Mouse (Mus musculus) gastrocnemius, postnatal 25 days (tissue): Measurements from ENCODE around the gene Gm20388. TPM values are rescaled to one million over a fixed set of nuclear protein-coding genes. Genes with fewer than 3 reads are reported as not detected.

Source experiments
- DNase-seq: peaks from one replicate; pipeline ENCODE4 v3.0.0; 2022
- total RNA-seq, 2 experiments: library from RNA; stranded (reverse); gene quantifications; 1 replicate in 1 of 2; 2 replicates in 1 of 2; pipeline ENCODE4 v1.2.3; 2021

The Gm20388 gene
- total RNA-seq, 2 experiments from 2014 or later = 6.7 TPM; not detected in 1

GRCm38 (mm10) chr8:119960531-119961104, 50.0 kb downstream of the Gm20388 start:
- DNase-seq = peak; percentile 60

DNA sequence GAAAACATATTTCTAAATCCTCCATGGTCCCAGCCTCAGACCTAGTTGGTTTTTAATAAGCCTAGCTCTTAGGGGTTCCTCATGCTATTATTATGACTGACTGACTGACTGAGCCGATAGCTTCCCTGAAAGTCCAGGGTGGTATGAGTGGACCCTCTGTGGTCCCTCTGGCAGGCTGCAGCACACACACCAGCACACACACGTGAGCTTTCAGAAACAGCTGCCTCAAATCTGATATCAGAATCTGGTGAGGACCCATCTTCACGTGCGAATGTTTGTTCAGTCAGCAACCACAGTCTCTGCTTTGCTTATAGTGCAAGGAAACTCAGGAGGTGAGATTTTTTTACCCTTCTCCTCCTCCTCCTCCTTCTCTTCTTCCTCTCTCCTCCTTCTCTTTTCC, 54.2 kb downstream of the Gm20388 start:
- DNase-seq = no peak

DNA sequence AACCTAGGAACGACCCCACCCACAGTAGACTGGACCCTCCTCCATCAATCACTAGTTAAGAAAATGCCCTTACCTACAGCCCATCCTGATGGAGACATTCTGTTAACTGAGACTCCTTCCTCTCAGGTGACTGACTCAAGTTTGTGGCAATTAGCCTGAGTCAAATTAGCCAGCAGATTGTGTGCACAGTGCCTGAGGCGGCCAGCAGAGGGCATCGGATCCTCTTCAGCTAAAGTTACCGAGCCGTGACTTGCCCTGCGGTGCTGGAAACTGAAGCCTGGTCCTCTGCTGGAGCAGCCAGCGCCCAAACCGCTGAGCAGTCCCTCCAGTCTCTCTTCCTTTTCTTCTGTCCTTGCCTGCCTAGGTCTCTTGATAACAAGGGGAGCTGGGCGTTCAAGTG, 56.8 kb downstream of the Gm20388 start:
- no peak for DNase-seq

DNA sequence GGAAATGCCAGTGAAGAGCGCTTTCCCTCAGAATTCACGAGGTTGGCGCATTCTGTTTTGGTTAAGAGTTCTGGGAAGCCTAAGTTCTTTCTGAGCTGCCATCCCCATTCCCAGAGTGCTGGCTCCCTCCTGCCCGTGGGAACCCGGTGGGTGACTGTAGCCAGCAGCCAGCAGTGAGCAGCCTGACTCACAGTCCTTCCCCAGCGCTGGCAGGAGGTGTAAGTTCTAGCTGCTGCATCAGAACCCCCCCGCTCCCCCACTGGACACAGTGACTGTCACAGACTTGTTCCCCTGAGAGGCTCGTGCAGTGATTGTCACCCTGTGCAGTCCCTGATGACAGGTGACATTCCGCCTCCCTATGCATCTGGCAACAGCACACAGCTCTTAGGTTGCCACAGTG, 59.5 kb downstream of the Gm20388 start:
- DNase-seq = no peak

DNA sequence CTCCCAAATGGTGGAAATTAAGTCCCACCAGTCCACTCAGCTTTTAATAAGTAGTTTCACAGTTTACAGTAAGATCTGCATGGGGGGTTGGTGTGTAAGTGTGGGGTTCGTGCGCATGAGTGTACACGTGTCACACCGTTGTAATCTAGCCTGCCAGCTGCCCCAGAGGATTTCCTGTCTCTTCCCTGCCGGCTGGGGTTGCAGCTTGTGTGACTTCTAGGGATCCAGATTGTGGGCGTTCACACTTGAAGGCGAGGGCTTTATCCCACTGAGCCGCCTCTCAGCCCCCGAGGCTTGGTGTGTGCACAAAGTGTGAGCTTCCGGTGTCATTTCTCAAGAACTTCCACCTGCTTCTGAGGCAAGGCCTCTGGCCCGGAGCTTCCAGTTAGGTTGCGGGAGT, 61.9 kb downstream of the Gm20388 start:
- DNase-seq = no peak

- no peak for DNase-seq
These were observed 68.2 kb downstream of the Gm20388 start for GRCm38 (mm10) chr8:119978770-119979381.

GRCm38 (mm10) chr8:119981253-119981652, 70.6 kb downstream of the Gm20388 start:
- DNase-seq = no peak

DNA sequence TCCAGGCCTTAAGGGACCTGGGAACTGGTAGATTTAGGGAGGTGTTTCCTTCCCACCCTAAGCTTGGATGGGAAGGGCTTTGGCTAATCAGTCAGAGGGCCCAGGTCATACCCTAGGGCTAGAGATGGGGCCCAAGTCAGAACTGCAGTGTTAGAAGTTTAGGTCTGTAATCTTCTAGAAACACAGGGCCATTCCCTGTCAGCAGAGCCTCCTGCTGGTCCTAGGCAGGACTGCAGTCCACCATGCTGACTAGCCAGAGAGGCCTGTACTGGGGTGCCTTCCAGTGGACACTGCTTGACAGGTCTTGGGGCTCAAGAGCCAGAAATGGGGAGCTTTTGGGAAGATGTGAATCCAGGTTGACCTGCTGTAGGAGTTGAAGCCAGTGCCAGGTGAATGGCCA, 73.4 kb downstream of the Gm20388 start:
- DNase-seq = no peak

GRCm38 (mm10) chr8:119986174-119986573, 75.5 kb downstream of the Gm20388 start:
- no peak for DNase-seq

DNA sequence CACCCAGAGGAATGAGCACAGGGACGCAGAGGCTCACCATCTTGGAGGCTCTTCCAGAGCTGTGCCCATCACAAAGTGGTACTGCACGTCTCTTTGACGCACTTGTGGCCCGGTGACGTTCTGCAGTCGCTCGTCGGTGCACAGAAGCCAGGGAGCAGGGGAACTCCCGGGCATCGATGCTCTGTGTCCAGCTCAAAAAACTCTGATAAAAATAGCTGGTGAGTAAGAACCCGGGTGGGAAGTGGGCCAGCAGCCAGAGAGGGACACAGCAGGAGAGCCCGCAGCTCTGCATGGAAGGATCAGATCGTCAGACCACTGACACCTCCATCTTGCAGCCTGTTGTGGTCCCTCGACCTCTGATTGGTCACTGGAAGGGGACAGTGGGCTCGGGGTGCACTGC, 77.4 kb downstream of the Gm20388 start:
- DNase-seq = no peak

DNA sequence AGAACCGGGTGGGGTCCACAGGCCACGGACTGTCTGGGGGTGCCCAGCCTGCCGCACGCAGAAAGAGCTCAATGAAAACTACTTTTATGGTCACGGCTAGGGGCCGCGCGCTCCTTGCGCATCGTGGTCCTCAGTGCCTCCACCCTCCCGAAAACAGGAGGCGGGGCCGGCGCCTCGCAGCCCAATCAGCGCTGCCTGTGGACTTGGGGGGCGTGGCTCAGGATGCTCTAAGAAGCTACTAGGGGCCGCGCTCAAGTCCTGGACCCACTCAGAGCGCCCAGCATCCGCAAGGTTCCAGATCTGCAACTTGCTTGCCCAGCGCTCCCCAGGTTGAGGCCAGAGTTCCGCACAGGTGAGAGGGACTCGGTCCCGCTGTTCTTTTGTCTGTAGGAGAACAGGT, 81.6 kb downstream of the Gm20388 start, which contains the start of gene Crispld2:
TSS of gene Crispld2 (plus strand) at position 190 of the 400 bp plus-strand sequence.
- peak; percentile 82 for DNase-seq

DNA sequence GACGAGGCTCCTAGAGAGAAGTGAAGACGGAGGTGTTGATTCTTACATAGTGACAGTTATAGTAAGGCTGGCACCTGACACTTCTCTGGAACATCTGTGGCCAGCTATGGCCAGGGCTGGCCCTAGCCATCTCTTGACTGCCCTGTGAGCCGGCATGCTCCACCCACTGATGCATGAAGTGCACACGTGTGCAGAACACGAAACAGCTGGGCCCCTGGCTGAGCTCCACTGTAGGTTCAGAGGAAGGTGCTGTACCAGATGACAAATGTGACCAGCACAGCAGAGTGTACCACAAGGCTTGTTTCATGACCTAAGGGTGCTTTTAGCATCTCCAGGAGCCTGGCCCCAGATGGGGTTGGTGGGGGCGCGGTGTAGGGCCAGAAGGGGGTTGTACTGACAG, 83.5 kb downstream of the Gm20388 start:
- no peak for DNase-seq

GRCm38 (mm10) chr8:119994556-119994955, 83.9 kb downstream of the Gm20388 start:
- DNase-seq = no peak

GRCm38 (mm10) chr8:119997266-119997665, 86.6 kb downstream of the Gm20388 start:
- no peak for DNase-seq

DNA sequence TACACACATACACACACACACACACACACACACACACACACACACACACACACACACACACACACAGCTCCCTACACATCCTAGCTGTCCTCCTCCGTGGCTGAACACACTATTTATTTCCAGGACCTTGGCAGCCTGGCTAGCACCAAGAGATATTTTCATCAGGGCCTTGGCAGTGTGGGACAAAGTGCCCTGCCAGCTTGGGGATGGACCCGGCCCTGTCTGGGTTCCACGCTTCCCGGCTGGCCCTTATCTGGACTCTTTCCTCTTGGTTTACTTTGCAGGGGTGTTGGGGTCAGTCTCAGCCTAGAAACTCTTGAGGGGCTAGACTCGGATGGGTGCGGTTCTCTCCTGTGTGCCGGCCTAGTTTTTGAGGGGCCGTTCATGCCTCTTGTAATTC, 89.8 kb downstream of the Gm20388 start:
- peak; percentile 75 for DNase-seq

GRCm38 (mm10) chr8:120001712-120002111, 91.1 kb downstream of the Gm20388 start:
- no peak for DNase-seq

GRCm38 (mm10) chr8:120002348-120002747, 91.7 kb downstream of the Gm20388 start:
- no peak for DNase-seq

- peak; percentile 85 for DNase-seq
These were observed 93.6 kb downstream of the Gm20388 start for GRCm38 (mm10) chr8:120004154-120004702.

DNA sequence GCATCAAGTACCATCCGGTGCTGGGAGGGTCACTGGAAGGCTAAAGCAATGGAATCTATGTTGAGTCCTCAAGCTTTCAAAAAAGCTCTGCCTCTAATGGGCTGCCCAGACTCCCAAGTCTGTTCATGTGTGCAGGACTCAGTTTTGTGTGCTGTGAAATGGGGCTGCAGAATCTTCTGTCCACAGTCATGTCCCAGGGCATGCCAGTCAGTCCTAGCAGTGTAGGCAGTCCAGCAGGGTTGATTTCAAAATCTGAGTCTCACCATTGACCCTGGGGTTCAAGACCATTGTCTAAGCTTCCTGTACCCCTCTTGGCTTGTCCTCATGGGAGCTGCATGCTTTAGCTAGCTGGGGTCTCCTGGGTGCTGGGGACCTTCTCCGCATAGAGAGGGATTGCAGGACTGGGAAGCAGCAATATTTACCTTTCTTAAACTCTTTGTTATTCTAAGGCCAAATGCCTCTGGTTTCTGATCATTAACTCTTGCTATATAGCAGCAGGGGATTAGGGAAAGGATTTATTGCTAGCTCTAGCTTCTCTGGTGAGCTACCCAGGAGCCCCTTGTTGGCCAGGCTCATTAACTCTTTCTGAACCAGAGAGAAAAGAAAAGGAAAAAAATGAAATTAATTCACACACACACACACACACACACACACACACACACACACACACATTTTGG, 94.2 kb downstream of the Gm20388 start:
- DNase-seq = no peak

GRCm38 (mm10) chr8:120006645-120007160, 96.1 kb downstream of the Gm20388 start:
- DNase-seq = no peak

DNA sequence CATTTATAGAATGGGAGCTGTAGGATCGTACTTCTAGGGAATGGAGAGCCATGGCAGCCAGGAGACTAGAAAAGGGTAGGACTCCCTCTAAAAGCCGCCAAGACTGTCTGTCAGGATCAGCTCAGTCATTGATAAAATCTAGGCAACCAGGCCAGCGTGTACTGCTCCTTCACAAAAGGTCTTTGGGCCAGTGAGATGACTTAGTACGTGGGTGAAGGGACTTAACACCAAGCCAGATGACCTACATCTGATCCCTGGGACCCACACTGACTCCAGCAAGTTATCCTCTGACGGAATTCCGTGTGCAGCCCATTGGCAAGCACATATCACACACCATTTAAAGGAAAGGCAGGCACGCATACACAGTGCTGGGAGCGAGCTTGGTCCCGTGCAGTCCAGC, 96.5 kb downstream of the Gm20388 start:
- DNase-seq = no peak

- no peak for DNase-seq
These were observed 98.6 kb downstream of the Gm20388 start for GRCm38 (mm10) chr8:120009284-120009683.

DNA sequence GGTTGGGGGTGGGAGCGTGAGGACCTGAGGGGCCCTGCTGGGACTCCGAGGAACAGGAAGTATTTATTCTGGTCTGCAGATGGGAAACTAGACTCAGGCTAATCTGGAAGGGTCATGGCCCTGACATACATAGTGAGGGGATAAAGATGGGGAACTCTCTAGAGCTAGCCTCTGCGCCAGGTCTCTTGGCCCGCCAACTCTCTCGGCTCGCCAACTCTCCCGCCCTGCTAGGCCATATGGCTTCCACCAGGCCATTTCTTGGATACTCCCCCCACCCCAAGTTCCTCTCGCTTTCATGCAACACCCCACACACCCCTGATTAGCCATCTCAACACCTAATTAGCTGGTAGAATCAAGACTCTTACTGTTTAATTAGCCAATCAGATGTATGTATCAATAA, 101.8 kb downstream of the Gm20388 start:
- DNase-seq = no peak
